Mouse (Mus musculus): ENCODE measurements around the gene Cyb5d2.
"Not testable (repeated sequence)": the region's sequence is repeated elsewhere in the genome, so short reads cannot be mapped to it uniquely, and the experiment has no call there.

Cyb5d2 gene

DNA sequence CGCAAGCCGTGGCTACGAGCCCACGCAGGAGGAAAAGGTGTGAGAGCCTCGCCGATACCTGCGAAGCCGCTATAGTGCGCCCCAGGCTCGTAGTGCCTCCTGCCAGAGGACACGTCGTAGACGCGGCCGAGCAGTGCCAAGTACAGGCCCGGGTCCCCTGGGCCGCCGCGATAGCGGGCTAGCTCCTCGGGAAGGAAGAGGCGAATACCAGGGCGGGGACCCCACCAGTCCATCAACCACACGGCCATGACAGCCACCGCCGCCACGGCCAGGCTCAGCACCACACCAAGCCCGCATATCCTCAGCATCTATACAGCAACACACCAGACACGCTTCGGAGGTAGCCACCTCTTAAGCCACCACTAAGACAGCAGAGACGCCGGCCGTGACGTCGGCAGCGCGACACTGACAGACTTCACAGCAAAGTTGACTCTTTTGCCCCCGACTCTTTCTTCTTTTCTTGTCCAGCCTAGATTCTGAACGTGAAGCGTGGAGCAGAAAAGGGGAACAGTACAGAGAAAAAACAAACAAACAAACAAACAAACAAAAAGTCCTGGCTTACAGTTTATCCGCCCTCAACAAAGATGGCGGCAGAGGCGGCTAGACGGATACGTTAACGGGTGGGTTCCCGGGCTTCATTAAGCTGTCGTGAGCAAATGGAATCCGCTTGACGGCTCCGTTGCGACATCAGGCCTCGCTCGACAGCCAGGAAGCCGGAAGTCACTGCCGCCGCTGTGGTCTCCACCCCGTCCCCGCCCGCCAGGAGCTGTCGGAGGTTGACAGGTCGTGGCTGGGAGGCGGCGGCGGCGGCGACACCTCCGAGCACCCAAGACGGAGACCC is at the start of gene Cyb5d2, which contains the start of gene Zzef1:
TSS of gene Cyb5d2 (minus strand) at position 688 of the 841 bp plus-strand sequence.
TSS of gene Zzef1 (plus strand) at position 772 of the 841 bp plus-strand sequence.
- peak; percentile 97 for DNase-seq

DNA sequence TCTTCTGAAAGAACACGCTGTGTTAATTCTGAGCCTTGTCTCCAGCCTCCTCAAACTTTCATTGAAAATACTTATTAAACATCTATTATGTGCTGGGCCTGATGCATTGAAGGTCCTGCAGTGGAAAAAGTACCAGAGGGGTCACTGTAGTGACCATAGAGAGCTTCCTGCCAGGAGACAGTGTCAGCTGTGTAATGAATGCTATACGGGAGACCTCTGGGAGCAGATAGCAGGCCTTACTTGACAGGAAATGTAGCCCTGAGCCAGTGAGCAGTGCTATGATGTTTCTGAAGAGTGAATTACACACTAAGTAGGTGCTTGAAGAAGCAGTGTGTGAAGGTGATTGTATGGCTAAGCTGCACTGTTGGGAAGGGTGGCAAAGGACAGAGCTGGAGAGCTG is 49.6 kb upstream of the Cyb5d2 start:
- no peak for DNase-seq

DNA sequence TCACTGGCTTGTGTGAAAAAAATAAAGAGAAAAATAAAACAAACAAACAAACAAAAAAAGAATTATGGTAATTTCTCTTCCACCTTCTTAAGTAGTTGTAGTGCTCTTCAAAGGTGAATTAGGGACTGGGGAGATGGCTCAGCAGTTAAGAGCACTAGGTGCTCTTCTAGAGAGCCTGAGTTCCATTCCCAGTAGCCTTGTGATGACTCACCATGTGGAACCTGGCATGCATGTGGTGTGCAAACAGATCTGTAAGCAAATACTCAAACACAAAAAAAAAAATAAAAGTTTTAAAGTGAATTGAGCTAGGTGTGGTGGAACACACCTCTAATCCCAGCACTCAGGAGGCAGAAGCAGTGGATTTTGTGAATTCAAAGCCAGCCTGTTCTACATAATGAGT is 47.6 kb upstream of the Cyb5d2 start:
- DNase-seq, result no peak

DNA sequence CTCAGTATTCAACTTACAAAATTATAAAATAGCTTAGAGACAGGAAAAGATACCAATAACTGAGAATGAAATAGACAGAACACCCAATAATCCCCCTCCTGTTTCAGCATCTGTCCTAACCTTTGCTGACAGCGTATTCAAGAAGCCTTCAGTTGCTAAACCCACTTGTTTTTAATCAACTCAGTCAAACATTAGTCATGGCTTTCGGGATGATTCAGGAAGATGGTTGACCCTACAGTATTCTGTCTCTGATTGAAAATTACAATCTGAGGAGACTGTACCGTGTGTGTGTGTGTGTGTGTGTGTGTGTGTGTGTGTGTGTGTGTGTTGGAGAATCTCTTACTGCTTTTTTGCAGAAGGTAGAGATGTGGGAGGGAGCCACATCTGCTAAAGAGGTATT is 46.8 kb upstream of the Cyb5d2 start:
- no peak for DNase-seq

DNA sequence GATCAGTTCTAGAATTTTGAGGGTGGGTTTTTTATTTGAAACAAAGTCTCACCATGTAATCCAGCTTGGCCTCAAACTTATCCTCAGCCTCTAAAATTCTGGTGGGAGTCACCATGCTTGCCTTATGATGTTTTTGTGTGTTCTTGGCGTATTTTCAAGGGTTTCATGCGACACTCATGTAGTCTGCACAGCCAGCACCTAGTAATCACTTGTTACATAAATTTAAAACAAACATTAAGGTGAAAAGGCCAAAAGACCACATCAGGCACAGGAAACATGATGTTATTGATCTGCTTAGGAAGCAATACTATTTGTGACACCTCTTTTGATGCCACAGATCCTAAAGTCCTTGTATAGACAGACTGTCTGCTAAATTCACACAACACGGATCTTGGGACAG is 33.9 kb upstream of the Cyb5d2 start:
- no peak for DNase-seq

DNA sequence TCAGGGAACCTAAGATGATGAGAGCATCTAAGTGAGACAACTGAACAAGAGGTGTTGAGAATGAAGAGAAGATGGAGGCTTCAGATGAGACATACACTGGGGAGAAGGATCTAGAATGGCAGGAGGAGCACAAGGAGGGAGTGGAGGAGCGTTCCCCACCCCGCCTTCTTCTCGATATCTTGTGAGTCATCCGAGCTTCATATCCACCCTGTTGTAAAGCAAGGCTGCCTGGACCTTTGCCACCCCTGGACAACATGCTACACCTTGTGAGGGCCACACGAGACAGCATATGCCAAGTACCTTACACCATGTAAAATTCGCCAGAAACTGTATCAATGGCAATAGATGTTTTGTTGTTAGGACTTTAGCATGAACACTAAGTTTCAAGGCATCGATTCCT is 25.1 kb upstream of the Cyb5d2 start:
- DNase-seq, result no peak

DNA sequence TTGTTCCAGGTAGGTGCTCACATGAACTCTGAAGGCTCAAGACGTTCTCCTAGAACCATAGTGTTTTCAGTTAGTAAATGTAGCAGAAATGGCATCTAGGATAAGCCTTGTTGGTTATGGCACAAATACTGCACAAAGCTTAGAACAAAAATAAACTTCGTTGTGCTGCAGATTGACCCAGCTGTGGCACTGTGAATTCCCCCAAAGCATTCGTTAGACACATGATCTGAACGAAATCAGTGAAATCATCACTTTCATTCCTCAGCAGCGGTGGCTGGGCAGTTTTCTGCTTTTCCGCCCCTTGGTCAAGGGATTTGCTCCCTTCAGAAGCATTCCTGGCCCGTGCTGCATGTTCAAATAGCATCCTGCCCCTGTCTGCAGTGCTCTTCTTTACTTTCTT is 22.1 kb upstream of the Cyb5d2 start:
- no peak for DNase-seq

DNA sequence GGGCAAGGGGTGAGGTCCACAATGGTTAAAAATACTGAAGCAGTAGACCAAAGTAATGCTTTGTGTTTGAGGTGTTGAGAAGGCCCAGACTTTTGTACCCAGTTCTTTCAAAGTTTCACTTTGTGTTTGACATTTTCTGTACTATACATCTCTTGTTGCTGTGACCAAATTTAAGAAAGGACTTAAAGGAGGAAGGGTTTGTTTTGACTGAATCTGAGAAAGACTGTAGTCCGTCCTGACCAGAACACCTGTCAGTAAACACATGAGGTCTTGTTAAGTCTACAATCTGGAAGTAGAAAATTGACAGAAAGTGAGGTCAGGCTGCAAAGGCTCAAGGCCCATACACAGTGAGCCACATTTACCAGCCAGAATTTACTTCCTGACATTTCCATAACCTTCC is 20.9 kb upstream of the Cyb5d2 start:
- DNase-seq, result no peak

GRCm38 (mm10) chr11:72814188-72814587 is 18.2 kb upstream of the Cyb5d2 start:
- DNase-seq, result no peak

DNA sequence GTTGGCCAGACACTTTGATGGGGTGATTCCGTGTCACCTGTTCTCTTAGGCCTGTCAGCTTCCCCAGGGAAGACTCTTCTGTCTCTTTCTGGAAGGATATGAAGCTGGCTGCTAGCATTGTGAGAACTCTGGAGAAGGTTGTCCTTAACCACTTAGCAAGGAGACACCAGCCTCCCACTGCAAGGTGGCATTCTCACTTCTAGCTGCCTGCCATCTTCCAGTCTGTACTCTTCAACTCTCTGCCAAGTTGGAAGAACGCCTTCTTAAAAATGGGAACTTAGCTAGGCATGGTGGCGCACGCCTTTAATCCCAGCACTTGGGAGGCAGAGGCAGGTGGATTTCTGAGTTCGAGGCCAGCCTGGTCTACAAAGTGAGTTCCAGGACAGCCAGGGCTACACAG is 17.7 kb upstream of the Cyb5d2 start:
- DNase-seq, result no peak

DNA sequence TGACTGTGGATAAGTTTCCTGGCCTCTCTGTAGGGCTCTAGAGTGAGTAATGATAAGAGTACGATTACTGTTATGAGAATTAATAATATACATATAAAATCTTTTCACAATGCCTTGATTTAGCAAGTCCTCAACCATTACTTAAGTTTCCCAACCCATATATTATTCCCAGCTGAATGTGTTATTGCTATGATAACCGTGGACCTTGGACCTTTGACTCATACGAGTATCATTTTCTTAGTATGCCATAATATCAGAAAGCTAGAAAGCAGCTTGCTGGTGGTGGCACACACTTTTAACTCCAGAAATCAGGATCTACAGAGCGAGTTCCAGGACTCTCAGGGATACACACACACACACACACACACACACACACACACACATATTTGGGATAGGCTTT is 12.1 kb upstream of the Cyb5d2 start:
- DNase-seq, result no peak

DNA sequence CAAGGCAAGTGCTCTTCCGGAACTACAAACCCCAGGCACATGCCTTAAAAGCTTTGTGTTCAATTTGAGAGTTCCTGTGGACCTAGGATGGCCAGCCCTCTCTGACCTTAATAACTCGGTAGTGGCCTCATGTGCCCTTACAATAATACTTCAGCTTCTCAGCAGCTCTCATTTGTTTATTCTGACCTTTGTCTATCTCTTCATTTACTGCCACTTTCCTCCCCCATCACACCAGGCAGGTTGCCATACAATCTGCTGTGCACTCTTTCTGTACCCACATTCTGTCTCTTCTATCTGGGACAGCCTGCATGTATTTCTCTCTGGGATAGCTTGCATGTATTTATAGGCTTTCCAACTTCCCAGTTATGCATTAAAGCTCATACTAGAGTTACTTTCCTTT is 10.6 kb upstream of the Cyb5d2 start:
- DNase-seq, result no peak

- no peak for DNase-seq
Observed at GRCm38 (mm10) chr11:72805232-72805631, 9.3 kb upstream of the Cyb5d2 start.

- no peak for DNase-seq
Observed at GRCm38 (mm10) chr11:72804586-72804985, 8.6 kb upstream of the Cyb5d2 start.

- no peak for DNase-seq
Observed at GRCm38 (mm10) chr11:72803038-72803437, 7.1 kb upstream of the Cyb5d2 start.

GRCm38 (mm10) chr11:72801182-72801581 is 5.2 kb upstream of the Cyb5d2 start:
- DNase-seq, result no peak

DNA sequence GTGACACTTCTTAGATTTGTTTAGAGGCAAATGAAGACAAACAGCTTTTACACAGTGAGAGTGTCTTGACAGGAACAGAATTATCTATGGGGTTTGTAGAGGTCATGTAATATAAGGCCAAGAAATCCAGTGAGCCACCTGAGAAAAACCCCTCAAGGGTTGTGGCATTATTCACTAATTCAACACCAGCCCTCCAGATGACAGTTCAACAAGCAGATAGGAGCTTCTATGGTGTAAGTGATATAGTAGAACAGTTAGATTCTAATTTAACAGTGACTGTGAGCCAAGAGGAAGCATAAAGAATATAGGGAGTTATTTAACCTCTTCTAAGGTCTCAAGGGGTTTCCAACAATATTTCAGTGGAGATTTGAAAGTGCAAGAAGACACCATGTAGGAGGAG is 2.2 kb upstream of the Cyb5d2 start:
- DNase-seq, result no peak

GRCm38 (mm10) chr11:72796773-72797338 is 914 bp upstream of the Cyb5d2 start:
- peak; percentile 4 for DNase-seq

GRCm38 (mm10) chr11:72796296-72796687 is 350 bp upstream of the Cyb5d2 start:
- no peak for DNase-seq

GRCm38 (mm10) chr11:72795149-72795454 is 840 bp downstream of the Cyb5d2 start:
- DNase-seq, result no peak

DNA sequence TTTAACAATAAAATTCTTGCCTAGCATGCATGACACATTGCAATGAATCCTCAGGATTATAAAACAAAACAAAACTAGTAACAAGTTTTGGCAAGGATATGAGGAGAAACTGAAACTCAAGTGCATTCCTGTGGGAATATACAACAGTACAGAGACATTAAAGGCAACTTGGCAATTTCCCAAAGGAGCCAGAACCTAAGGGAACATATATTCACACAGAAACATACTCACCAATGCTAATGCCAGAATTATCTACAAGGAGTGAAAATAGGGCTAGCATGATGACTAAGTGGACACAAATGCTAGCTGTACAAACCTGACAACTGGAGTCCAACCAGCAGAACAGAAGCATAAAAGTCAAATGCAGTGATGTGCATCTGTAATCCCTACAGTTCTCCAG is 3.9 kb downstream of the Cyb5d2 start:
- no peak for DNase-seq

- no peak for DNase-seq
Observed at GRCm38 (mm10) chr11:72782503-72782902, 13.4 kb downstream of the Cyb5d2 start.

- DNase-seq, result no peak
Observed at GRCm38 (mm10) chr11:72782103-72782502, 13.8 kb downstream of the Cyb5d2 start.

DNA sequence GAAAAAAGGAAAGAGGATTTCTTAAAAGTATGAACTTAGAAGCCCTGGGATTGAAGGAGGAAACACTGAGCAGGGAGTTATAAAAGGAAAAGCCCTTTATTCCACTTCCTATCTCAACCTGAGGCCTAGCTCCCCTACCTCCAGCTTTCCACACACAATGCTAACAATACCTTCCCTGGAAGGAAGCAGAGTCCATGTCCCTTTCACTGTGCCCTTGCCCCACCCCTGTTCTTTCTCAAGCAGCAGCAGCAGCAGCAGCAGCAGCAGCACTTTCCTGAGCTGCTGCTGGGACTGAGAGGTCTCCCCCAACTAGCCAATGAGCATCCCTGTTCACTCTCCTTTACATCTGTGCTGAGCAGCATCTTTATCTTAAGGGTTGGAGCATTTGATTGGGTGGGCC is 17.0 kb downstream of the Cyb5d2 start:
- DNase-seq, result no peak

GRCm38 (mm10) chr11:72772611-72773010 is 23.3 kb downstream of the Cyb5d2 start:
- DNase-seq, result not testable (repeated sequence)
